Mouse (Mus musculus): ENCODE data around the gene Akap13.

Akap13 gene

GRCm38 (mm10) chr7:75456152-75456888 is 986 bp downstream of the Akap13 start:
- in situ Hi-C loops (cut with MboI; ENCODE audit: low sequenced_read_pairs): no loop called here

- in situ Hi-C loops (cut with MboI; ENCODE audit: low sequenced_read_pairs): no loop called here
These were observed 5.0 kb downstream of the Akap13 start for GRCm38 (mm10) chr7:75460290-75460689.

GRCm38 (mm10) chr7:75463579-75464162 is 8.3 kb downstream of the Akap13 start:
- in situ Hi-C loops (cut with MboI; ENCODE audit: low sequenced_read_pairs): no loop called here

GRCm38 (mm10) chr7:75467791-75468190 is 12.5 kb downstream of the Akap13 start:
- in situ Hi-C loops (cut with MboI; ENCODE audit: low sequenced_read_pairs): no loop called here

- in situ Hi-C loops (cut with MboI; ENCODE audit: low sequenced_read_pairs): no loop called here
These were observed 15.1 kb downstream of the Akap13 start for GRCm38 (mm10) chr7:75470318-75470925.

GRCm38 (mm10) chr7:75472316-75473195 is 17.2 kb downstream of the Akap13 start:
- in situ Hi-C loops (cut with MboI; ENCODE audit: low sequenced_read_pairs): no loop called here

GRCm38 (mm10) chr7:75473294-75473693 is 18.0 kb downstream of the Akap13 start:
- in situ Hi-C loops (cut with MboI; ENCODE audit: low sequenced_read_pairs): no loop called here

- in situ Hi-C loops (cut with MboI; ENCODE audit: low sequenced_read_pairs): no loop called here
These were observed 18.7 kb downstream of the Akap13 start for GRCm38 (mm10) chr7:75474064-75474463.

GRCm38 (mm10) chr7:75474564-75475150 is 19.3 kb downstream of the Akap13 start:
- in situ Hi-C loops (cut with MboI; ENCODE audit: low sequenced_read_pairs): no loop called here

- in situ Hi-C loops (cut with MboI; ENCODE audit: low sequenced_read_pairs): no loop called here
These were observed 22.7 kb downstream of the Akap13 start for GRCm38 (mm10) chr7:75478060-75478459.

GRCm38 (mm10) chr7:75480721-75481426 is 25.5 kb downstream of the Akap13 start:
- in situ Hi-C loops (cut with MboI; ENCODE audit: low sequenced_read_pairs): no loop called here

- in situ Hi-C loops (cut with MboI; ENCODE audit: low sequenced_read_pairs): no loop called here
These were observed 30.7 kb downstream of the Akap13 start for GRCm38 (mm10) chr7:75486031-75486430.

- in situ Hi-C loops (cut with MboI; ENCODE audit: low sequenced_read_pairs): no loop called here
These were observed 40.7 kb downstream of the Akap13 start for GRCm38 (mm10) chr7:75495941-75496441.

- in situ Hi-C loops (cut with MboI; ENCODE audit: low sequenced_read_pairs): no loop called here
These were observed 43.3 kb downstream of the Akap13 start for GRCm38 (mm10) chr7:75498627-75499026.

- in situ Hi-C loops (cut with MboI; ENCODE audit: low sequenced_read_pairs): no loop called here
These were observed 43.9 kb downstream of the Akap13 start for GRCm38 (mm10) chr7:75499271-75499670.

GRCm38 (mm10) chr7:75500164-75500563 is 44.8 kb downstream of the Akap13 start:
- in situ Hi-C loops (cut with MboI; ENCODE audit: low sequenced_read_pairs): no loop called here

- in situ Hi-C loops (cut with MboI; ENCODE audit: low sequenced_read_pairs): no loop called here
These were observed 45.5 kb downstream of the Akap13 start for GRCm38 (mm10) chr7:75500793-75501192.

GRCm38 (mm10) chr7:75504524-75504923 is 49.2 kb downstream of the Akap13 start:
- in situ Hi-C loops (cut with MboI; ENCODE audit: low sequenced_read_pairs): no loop called here

- in situ Hi-C loops (cut with MboI; ENCODE audit: low sequenced_read_pairs): no loop called here
These were observed 51.3 kb downstream of the Akap13 start for GRCm38 (mm10) chr7:75506628-75507027.
